Mouse (Mus musculus): ENCODE results near the gene Fgd1. TPM values are rescaled to one million over a fixed set of nuclear protein-coding genes. Genes with fewer than 3 reads are reported as not detected.
A peak's percentile ranks its signal among the peaks of the same experiment; 100 is the strongest.

Fgd1 gene
- polyA plus RNA-seq, 1 experiment from 2014 or later = 13.5 TPM

GRCm38 (mm10) chrX:151116795-151117194 lies 70.8 kb downstream of the Fgd1 start:
- Histone ChIP-seq H3K4me1 (ENCODE audit: control insufficient read depth, insufficient read depth, low read length) (no peaks in the 10 kb centered on the region), H3K9ac (ENCODE audit: low read length) (no peak overlapping the region), H3K27me3 (ENCODE audit: control insufficient read depth, insufficient read depth, low read length) (no peaks in the 10 kb centered on the region), H3K4me2 (ENCODE audit: low read depth, severe bottlenecking) (no peak overlapping the region), H3K36me3 (ENCODE audit: control insufficient read depth, insufficient read depth, low read length) (no peaks in the 10 kb centered on the region), H3K9me3 (ENCODE audit: control insufficient read depth, low read length) (no peaks in the 10 kb centered on the region), H3K4me3 (ENCODE audit: low read depth, low read length) (no peak overlapping the region), H3K27ac (replicated peaks; ENCODE audit: low read depth, low read length) (no peak overlapping the region)
- 18% methylated on average over 7 of the region's 7 CpGs for WGBS
- ATAC-seq (ENCODE audit: insufficient number of reproducible peaks, low FRiP score, low TSS enrichment, low read depth) (no peak), DNase-seq (ENCODE audit: low spot score) (peak; percentile 27)

- Histone ChIP-seq H3K36me3 (ENCODE audit: control insufficient read depth, insufficient read depth, low read length) (no peaks in the 10 kb centered on the region), H3K27ac (replicated peaks; ENCODE audit: low read depth, low read length) (no peak overlapping the region), H3K9ac (ENCODE audit: low read length) (no peak overlapping the region), H3K4me1 (ENCODE audit: control insufficient read depth, insufficient read depth, low read length) (no peaks in the 10 kb centered on the region), H3K9me3 (ENCODE audit: control insufficient read depth, low read length) (no peaks in the 10 kb centered on the region), H3K4me2 (ENCODE audit: low read depth, severe bottlenecking) (no peak overlapping the region), H3K4me3 (ENCODE audit: low read depth, low read length) (no peak overlapping the region), H3K27me3 (ENCODE audit: control insufficient read depth, insufficient read depth, low read length) (no peaks in the 10 kb centered on the region)
- WGBS = 23% methylated on average over 2 of the region's 2 CpGs
- DNase-seq (ENCODE audit: low spot score) (peak; percentile 26), ATAC-seq (ENCODE audit: insufficient number of reproducible peaks, low FRiP score, low TSS enrichment, low read depth) (no peak)
These were observed 71.5 kb downstream of the Fgd1 start for GRCm38 (mm10) chrX:151117432-151117831.

GRCm38 (mm10) chrX:151123933-151124332 lies 78.0 kb downstream of the Fgd1 start:
- Histone ChIP-seq H3K27ac (replicated peaks; ENCODE audit: low read depth, low read length) (no peak overlapping the region), H3K4me3 (ENCODE audit: low read depth, low read length) (no peak overlapping the region), H3K4me1 (ENCODE audit: control insufficient read depth, insufficient read depth, low read length) (no peaks in the 10 kb centered on the region), H3K9ac (ENCODE audit: low read length) (no peak overlapping the region), H3K9me3 (ENCODE audit: control insufficient read depth, low read length) (no peaks in the 10 kb centered on the region), H3K4me2 (ENCODE audit: low read depth, severe bottlenecking) (no peak overlapping the region), H3K27me3 (ENCODE audit: control insufficient read depth, insufficient read depth, low read length) (no peaks in the 10 kb centered on the region), H3K36me3 (ENCODE audit: control insufficient read depth, insufficient read depth, low read length) (no peaks in the 10 kb centered on the region)
- DNase-seq (ENCODE audit: low spot score) (no peak), ATAC-seq (ENCODE audit: insufficient number of reproducible peaks, low FRiP score, low TSS enrichment, low read depth) (no peak)
- 72% methylated on average over 2 of the region's 2 CpGs for WGBS

- H3K4me1 ChIP-seq (ENCODE audit: control insufficient read depth, insufficient read depth, low read length) = no peaks in the 10 kb centered on the region
- no peaks in the 10 kb centered on the region for H3K9me3 ChIP-seq (ENCODE audit: control insufficient read depth, low read length)
- no peak for DNase-seq (ENCODE audit: low spot score)
- H3K9ac ChIP-seq (ENCODE audit: low read length) = no peak overlapping the region
- no peak for ATAC-seq (ENCODE audit: insufficient number of reproducible peaks, low FRiP score, low TSS enrichment, low read depth)
- H3K27me3 ChIP-seq (ENCODE audit: control insufficient read depth, insufficient read depth, low read length) = no peaks in the 10 kb centered on the region
- 77% methylated on average over 3 of the region's 3 CpGs for WGBS
- H3K4me3 ChIP-seq (ENCODE audit: low read depth, low read length) = no peak overlapping the region
- no peak overlapping the region for H3K27ac ChIP-seq (replicated peaks; ENCODE audit: low read depth, low read length)
- H3K36me3 ChIP-seq (ENCODE audit: control insufficient read depth, insufficient read depth, low read length) = no peaks in the 10 kb centered on the region
- no peak overlapping the region for H3K4me2 ChIP-seq (ENCODE audit: low read depth, severe bottlenecking)
These were observed 84.5 kb downstream of the Fgd1 start for GRCm38 (mm10) chrX:151130493-151130892.

GRCm38 (mm10) chrX:151132785-151133184 lies 86.8 kb downstream of the Fgd1 start:
- H3K27me3 ChIP-seq (ENCODE audit: control insufficient read depth, insufficient read depth, low read length) = no peaks in the 10 kb centered on the region
- no peaks in the 10 kb centered on the region for H3K4me1 ChIP-seq (ENCODE audit: control insufficient read depth, insufficient read depth, low read length)
- H3K36me3 ChIP-seq (ENCODE audit: control insufficient read depth, insufficient read depth, low read length) = no peaks in the 10 kb centered on the region
- 31% methylated on average over 9 of the region's 10 CpGs for WGBS
- no peak overlapping the region for H3K9ac ChIP-seq (ENCODE audit: low read length)
- H3K4me2 ChIP-seq (ENCODE audit: low read depth, severe bottlenecking) = no peak overlapping the region
- H3K4me3 ChIP-seq (ENCODE audit: low read depth, low read length) = no peak overlapping the region
- H3K9me3 ChIP-seq (ENCODE audit: control insufficient read depth, low read length) = no peaks in the 10 kb centered on the region
- peak; percentile 22 for DNase-seq (ENCODE audit: low spot score)
- H3K27ac ChIP-seq (replicated peaks; ENCODE audit: low read depth, low read length) = no peak overlapping the region
- ATAC-seq (ENCODE audit: insufficient number of reproducible peaks, low FRiP score, low TSS enrichment, low read depth) = no peak

Other genes starting within 250 kb of the Fgd1 start
- gene Maged2, start 231.8 kb upstream of the Fgd1 start, polyA plus RNA-seq (2014; fragmentation: Nextera tagmentation; extraction: Ambion mirVana) = 494 TPM in 2 replicates
- gene Gnl3l, start 28.8 kb upstream of the Fgd1 start, polyA plus RNA-seq (2014; fragmentation: Nextera tagmentation; extraction: Ambion mirVana) = 29.0 and 32.8 TPM in 2 replicates
- 45.2 and 57.2 TPM in 2 replicates for gene Tsr2, start 50.4 kb downstream of the Fgd1 start, polyA plus RNA-seq (2014; fragmentation: Nextera tagmentation; extraction: Ambion mirVana)
- 6.5 and 7.6 TPM in 2 replicates for gene Wnk3, start 151.9 kb downstream of the Fgd1 start, polyA plus RNA-seq (2014; fragmentation: Nextera tagmentation; extraction: Ambion mirVana)

Measured in limb, embryonic 11.5 days (tissue).